Mouse (Mus musculus): ENCODE results near the gene Zdhhc25. TPM values are rescaled to one million over a fixed set of nuclear protein-coding genes. Genes with fewer than 3 reads are reported as not detected.

The Zdhhc25 gene
- not detected in 2 replicates for polyA plus RNA-seq (2015; fragmentation: Nextera tagmentation; extraction: Ambion mirVana)

GRCm38 (mm10) chr15:88600002-88600401 is at the start of gene Zdhhc25:
Gene Zdhhc25 (plus strand): TSS chr15:88600302.
- Histone ChIP-seq H3K4me2 (no peak within 1 kb of the TSS), H3K27ac (replicated peaks) (no peak within 1 kb of the TSS), H3K9ac (no peak within 1 kb of the TSS), H3K4me3 (no peak within 1 kb of the TSS), H3K36me3 (no peaks in the 10 kb centered on the region), H3K9me3 (no peaks in the 10 kb centered on the region), H3K4me1 (replicated peaks) (no peaks in the 10 kb centered on the region), H3K27me3 (no peaks in the 10 kb centered on the region)
- 92% methylated on average over 4 of the region's 4 CpGs for WGBS
- ATAC-seq (ENCODE audit: low read depth): no peak

- Histone ChIP-seq H3K9me3 (no peaks in the 10 kb centered on the region), H3K4me2 (no peak overlapping the region), H3K36me3 (no peaks in the 10 kb centered on the region), H3K27ac (replicated peaks) (no peak overlapping the region), H3K9ac (no peak overlapping the region), H3K4me3 (no peak overlapping the region), H3K27me3 (no peaks in the 10 kb centered on the region; the same call in 1 of the 2 replicates), H3K4me1 (replicated peaks) (no peaks in the 10 kb centered on the region)
- ATAC-seq (ENCODE audit: low read depth): no peak
- WGBS: 84% methylated on average over 9 of the region's 9 CpGs
Observed at GRCm38 (mm10) chr15:88552852-88553251, 47.2 kb upstream of the Zdhhc25 start.

GRCm38 (mm10) chr15:88555476-88555875 is 44.6 kb upstream of the Zdhhc25 start:
- H3K4me2 ChIP-seq: no peak overlapping the region
- peaks cover 3% of the 10 kb centered on the region for H3K4me1 ChIP-seq (replicated peaks)
- H3K27ac ChIP-seq (replicated peaks): no peak overlapping the region
- no peaks in the 10 kb centered on the region for H3K9me3 ChIP-seq
- WGBS: 21% methylated on average over 8 of the region's 8 CpGs
- H3K27me3 ChIP-seq: no peaks in the 10 kb centered on the region; the same call in 1 of the 2 replicates
- no peak overlapping the region for H3K4me3 ChIP-seq
- H3K9ac ChIP-seq: no peak overlapping the region
- no peak for ATAC-seq (ENCODE audit: low read depth)
- H3K36me3 ChIP-seq: no peaks in the 10 kb centered on the region

- H3K27ac ChIP-seq (replicated peaks): peak overlapping the region; percentile 13
- WGBS: 66% methylated on average over 6 of the region's 6 CpGs
- peak overlapping the region; percentile 49; the same call in 1 of the 2 replicates for H3K4me2 ChIP-seq
- H3K9me3 ChIP-seq: no peaks in the 10 kb centered on the region
- H3K4me3 ChIP-seq: no peak overlapping the region
- no peak overlapping the region for H3K9ac ChIP-seq
- H3K36me3 ChIP-seq: no peaks in the 10 kb centered on the region
- H3K27me3 ChIP-seq: no peaks in the 10 kb centered on the region; the same call in 1 of the 2 replicates
- ATAC-seq (ENCODE audit: low read depth): no peak
- peaks cover 16% of the 10 kb centered on the region for H3K4me1 ChIP-seq (replicated peaks)
Observed at GRCm38 (mm10) chr15:88560637-88561036, 39.5 kb upstream of the Zdhhc25 start.

- ATAC-seq (ENCODE audit: low read depth): peak; percentile 69
- H3K4me2 ChIP-seq: peak overlapping the region; percentile 49
- H3K27ac ChIP-seq (replicated peaks): peak overlapping the region; percentile 13; the same call in 1 of the 2 replicates
- no peaks in the 10 kb centered on the region for H3K36me3 ChIP-seq
- peaks cover 16% of the 10 kb centered on the region for H3K4me1 ChIP-seq (replicated peaks)
- no peaks in the 10 kb centered on the region; the same call in 1 of the 2 replicates for H3K27me3 ChIP-seq
- no peaks in the 10 kb centered on the region for H3K9me3 ChIP-seq
- peak overlapping the region; percentile 31; the same call in 1 of the 2 replicates for H3K9ac ChIP-seq
- 4% methylated on average over 22 of the region's 22 CpGs for WGBS
- H3K4me3 ChIP-seq: peak overlapping the region; percentile 17; the same call in 1 of the 2 replicates
Observed at GRCm38 (mm10) chr15:88561058-88561730, 38.9 kb upstream of the Zdhhc25 start.

GRCm38 (mm10) chr15:88565307-88565706 is 34.8 kb upstream of the Zdhhc25 start:
- 85% methylated on average over 9 of the region's 9 CpGs for WGBS
- H3K4me1 ChIP-seq (replicated peaks): peaks cover 15% of the 10 kb centered on the region
- H3K27me3 ChIP-seq: no peaks in the 10 kb centered on the region
- H3K27ac ChIP-seq (replicated peaks): no peak overlapping the region
- H3K9ac ChIP-seq: no peak overlapping the region
- H3K9me3 ChIP-seq: no peaks in the 10 kb centered on the region
- no peaks in the 10 kb centered on the region for H3K36me3 ChIP-seq
- H3K4me2 ChIP-seq: no peak overlapping the region
- H3K4me3 ChIP-seq: no peak overlapping the region
- ATAC-seq (ENCODE audit: low read depth): no peak

- Histone ChIP-seq H3K27ac (replicated peaks) (no peak overlapping the region), H3K9me3 (no peaks in the 10 kb centered on the region), H3K36me3 (no peaks in the 10 kb centered on the region), H3K4me1 (replicated peaks) (peaks cover 10% of the 10 kb centered on the region), H3K4me3 (no peak overlapping the region), H3K4me2 (no peak overlapping the region), H3K9ac (no peak overlapping the region), H3K27me3 (no peaks in the 10 kb centered on the region)
- no peak for ATAC-seq (ENCODE audit: low read depth)
- 76% methylated on average over 4 of the region's 4 CpGs for WGBS
Observed at GRCm38 (mm10) chr15:88565806-88566205, 34.3 kb upstream of the Zdhhc25 start.

GRCm38 (mm10) chr15:88570697-88571096 is 29.4 kb upstream of the Zdhhc25 start:
- Histone ChIP-seq H3K9me3 (no peaks in the 10 kb centered on the region), H3K36me3 (no peaks in the 10 kb centered on the region), H3K4me2 (no peak overlapping the region), H3K27me3 (no peaks in the 10 kb centered on the region), H3K27ac (replicated peaks) (peak overlapping the region; percentile 42; the same call in 1 of the 2 replicates), H3K4me1 (replicated peaks) (no peaks in the 10 kb centered on the region), H3K4me3 (no peak overlapping the region), H3K9ac (no peak overlapping the region)
- 61% methylated on average over 17 of the region's 17 CpGs for WGBS
- ATAC-seq (ENCODE audit: low read depth): no peak

- H3K4me1 ChIP-seq (replicated peaks): no peaks in the 10 kb centered on the region
- H3K27me3 ChIP-seq: no peaks in the 10 kb centered on the region
- H3K4me2 ChIP-seq: no peak overlapping the region
- H3K9me3 ChIP-seq: no peaks in the 10 kb centered on the region
- H3K9ac ChIP-seq: no peak overlapping the region
- H3K36me3 ChIP-seq: no peaks in the 10 kb centered on the region
- no peak for ATAC-seq (ENCODE audit: low read depth)
- WGBS: 87% methylated on average over 6 of the region's 6 CpGs
- no peak overlapping the region for H3K4me3 ChIP-seq
- no peak overlapping the region for H3K27ac ChIP-seq (replicated peaks)
Observed at GRCm38 (mm10) chr15:88579461-88579860, 20.6 kb upstream of the Zdhhc25 start.

GRCm38 (mm10) chr15:88602496-88602895 is 2.4 kb downstream of the Zdhhc25 start:
- H3K27me3 ChIP-seq: no peaks in the 10 kb centered on the region
- H3K36me3 ChIP-seq: no peaks in the 10 kb centered on the region
- H3K27ac ChIP-seq (replicated peaks): no peak overlapping the region
- H3K4me2 ChIP-seq: no peak overlapping the region
- H3K4me3 ChIP-seq: no peak overlapping the region
- no peaks in the 10 kb centered on the region for H3K9me3 ChIP-seq
- H3K9ac ChIP-seq: no peak overlapping the region
- H3K4me1 ChIP-seq (replicated peaks): no peaks in the 10 kb centered on the region
- WGBS: 93% methylated on average over 3 of the region's 3 CpGs
- no peak for ATAC-seq (ENCODE audit: low read depth)

GRCm38 (mm10) chr15:88603091-88603732 is 3.1 kb downstream of the Zdhhc25 start:
- Histone ChIP-seq H3K4me1 (replicated peaks) (no peaks in the 10 kb centered on the region), H3K27me3 (no peaks in the 10 kb centered on the region), H3K9ac (no peak overlapping the region), H3K9me3 (no peaks in the 10 kb centered on the region), H3K4me2 (no peak overlapping the region), H3K36me3 (no peaks in the 10 kb centered on the region), H3K4me3 (no peak overlapping the region), H3K27ac (replicated peaks) (no peak overlapping the region)
- no peak for ATAC-seq (ENCODE audit: low read depth)
- WGBS: 80% methylated on average over 9 of the region's 9 CpGs

GRCm38 (mm10) chr15:88603733-88604119 is 3.6 kb downstream of the Zdhhc25 start:
- Histone ChIP-seq H3K9me3 (no peaks in the 10 kb centered on the region), H3K36me3 (no peaks in the 10 kb centered on the region), H3K4me1 (replicated peaks) (no peaks in the 10 kb centered on the region), H3K4me3 (no peak overlapping the region), H3K9ac (no peak overlapping the region), H3K4me2 (no peak overlapping the region), H3K27ac (replicated peaks) (no peak overlapping the region), H3K27me3 (no peaks in the 10 kb centered on the region)
- ATAC-seq (ENCODE audit: low read depth): no peak
- WGBS: 91% methylated on average over 1 of the region's 1 CpGs

Data from neural tube, embryonic 13.5 days (tissue).